Mouse (Mus musculus) brain, embryonic 14.5 days (tissue): ENCODE measurements around the gene Hexim1.

Experiments used
- CTCF ChIP-seq: fragments of 200-500 bp; IDR thresholded peaks from 2 replicates; pipeline ENCODE4 v1.5.1; 2012; ENCODE audit warnings: inconsistent platforms, mild to moderate bottlenecking, moderate library complexity, borderline replicate concordance; ENCODE audit not compliant: insufficient read depth, insufficient read length; ENCODE audit errors: extremely low read depth
- POLR2A ChIP-seq: fragments of 200-500 bp; IDR thresholded peaks from 2 replicates; pipeline ENCODE4 v1.6.1; 2012; ENCODE audit warnings: mild to moderate bottlenecking, inconsistent platforms, borderline replicate concordance; ENCODE audit not compliant: poor library complexity, insufficient read depth, insufficient read length, severe bottlenecking; ENCODE audit errors: extremely low read depth

DNA sequence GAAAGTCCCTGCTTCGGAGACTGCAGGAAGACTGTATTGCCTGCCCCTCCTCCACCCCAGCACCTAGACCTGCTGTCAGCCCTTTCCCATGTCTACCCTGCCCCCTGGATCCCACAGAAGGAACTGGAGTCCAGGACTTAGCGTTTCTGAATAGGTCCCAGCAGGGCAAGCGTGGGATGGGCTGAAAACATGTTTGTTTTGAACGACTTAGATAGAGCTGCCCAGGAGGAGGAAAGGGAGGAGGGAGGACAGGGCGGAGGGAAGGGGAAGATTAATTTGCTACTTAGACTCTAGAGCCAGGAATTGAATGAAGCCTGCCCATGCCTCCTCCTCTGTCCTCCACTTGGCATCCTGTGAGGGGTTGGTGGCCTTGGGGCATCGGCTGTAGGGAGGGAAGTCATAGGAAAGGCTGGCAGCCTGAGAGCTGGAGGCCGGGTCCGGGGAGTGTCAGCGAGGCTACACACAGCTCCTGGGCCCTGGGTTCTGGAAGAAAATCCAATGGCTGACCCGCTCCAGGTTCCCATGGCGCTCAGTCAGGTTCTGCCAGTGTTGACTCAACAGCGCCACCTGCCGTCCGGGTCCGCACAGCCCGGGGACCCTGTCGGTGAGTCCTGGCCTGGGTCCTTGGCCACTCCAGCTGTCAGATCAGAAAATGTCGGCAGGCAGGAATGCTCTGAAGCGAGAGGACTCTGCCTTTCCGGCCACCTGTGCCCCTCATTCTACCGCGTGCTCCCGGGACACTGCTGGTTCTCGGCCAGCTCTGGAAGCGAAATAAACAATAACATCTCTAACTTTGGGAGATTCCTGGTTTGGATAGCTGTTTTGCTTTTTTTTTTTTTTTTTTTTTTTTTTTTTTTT is 42.8 kb downstream of the Hexim1 start:
- TF ChIP-seq CTCF (peak; percentile 96), POLR2A (no peak)
